Comparison of ENCODE assay signal across 10 mouse cellular contexts in the genomic region with DNA sequence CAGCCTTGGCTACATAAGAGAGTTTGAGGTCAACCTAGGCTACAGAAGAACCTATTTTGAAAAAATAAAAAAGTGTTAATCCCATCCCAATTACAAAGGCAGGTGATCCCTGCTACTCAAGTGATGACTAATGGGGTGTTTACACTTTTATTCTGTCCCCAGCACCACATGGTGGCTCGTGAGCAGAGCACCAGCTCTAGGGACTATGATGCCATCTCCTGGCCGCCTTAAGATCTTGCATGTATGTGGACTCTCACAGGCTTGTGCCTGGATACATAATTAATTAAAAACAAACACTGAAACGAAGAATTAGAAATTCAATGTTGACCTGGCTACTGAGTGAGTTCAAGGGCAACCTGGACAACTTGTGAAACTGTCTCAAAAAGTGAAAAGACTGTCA. TPM values are rescaled to one million over a fixed set of nuclear protein-coding genes. Genes with fewer than 3 reads are reported as not detected.
DNase-seq lines count a peak whose midpoint lies in the region; ATAC-seq and TF ChIP-seq lines count a peak whose summit lies in the region.
"Had no signal": no experiment of that assay in that cellular context is flagged by ENCODE, and none has a peak within 500 bp of the region (broad histone marks: within the 10 kb centered on the region; RNA-seq: fewer than 3 reads in every experiment).

No protein-coding gene starts in this region.

- no peak for TF ChIP-seq POLR2A in bone marrow, adult 2 months (IDR thresholded peaks at IDR 0.05; ENCODE audit: borderline replicate concordance, control insufficient read depth, low read depth, low read length)

- no peaks in the 10 kb centered on the region for H3K9me3 ChIP-seq in lung, embryonic 14.5 days (ENCODE audit: low read depth, low read length)
- no peaks in the 10 kb centered on the region for H3K9me3 ChIP-seq in stomach, postnatal 0 days (ENCODE audit: control insufficient read depth, low read length)

- H3K36me3 ChIP-seq in lung, embryonic 14.5 days (ENCODE audit: insufficient read depth): peaks cover 18% of the 10 kb centered on the region; the same call in 1 of the 2 replicates
- H3K36me3 ChIP-seq in stomach, postnatal 0 days (ENCODE audit: control insufficient read depth, insufficient read depth, low read length): no peaks in the 10 kb centered on the region

- WGBS in lung, embryonic 14.5 days: 20% methylated on average over 3 of the region's 3 CpGs
- WGBS in bone marrow, adult 2 months: 40% methylated on average over 3 of the region's 3 CpGs
- WGBS in stomach, postnatal 0 days: 26% methylated on average over 3 of the region's 3 CpGs

- ATAC-seq in lung, embryonic 14.5 days (ENCODE audit: insufficient read depth): no peak
- no peak for ATAC-seq in stomach, postnatal 0 days (ENCODE audit: low FRiP score, low TSS enrichment)

- no peak overlapping the region for H3K27ac ChIP-seq in lung, embryonic 14.5 days (ENCODE audit: low read depth)
- no peak overlapping the region for H3K27ac ChIP-seq in bone marrow, adult 2 months (ENCODE audit: control insufficient read depth, insufficient read depth, low read depth, low read length, poor library complexity)
- no peak overlapping the region for H3K27ac ChIP-seq in stomach, postnatal 0 days (replicated peaks)

- no peaks in the 10 kb centered on the region for H3K27me3 ChIP-seq in lung, embryonic 14.5 days (ENCODE audit: insufficient read depth, low read length)
- H3K27me3 ChIP-seq in stomach, postnatal 0 days (ENCODE audit: control insufficient read depth, insufficient read depth, low read length): no peaks in the 10 kb centered on the region

- peak; percentile 25; the same call in 1 of the 2 replicates for TF ChIP-seq CTCF in lung, embryonic 14.5 days (IDR thresholded peaks at IDR 0.05; ENCODE audit: low read depth)
- TF ChIP-seq CTCF in bone marrow, adult 2 months (IDR thresholded peaks at IDR 0.05; ENCODE audit: control insufficient read depth, insufficient read depth, low read length): peak; percentile 41; the same call in 1 of the 2 replicates
- peak; percentile 52 for TF ChIP-seq CTCF in stomach, postnatal 0 days (IDR thresholded peaks at IDR 0.05; ENCODE audit: low read depth)

- DNase-seq in adrenal gland, postnatal 14 days: peak; percentile 39
- no peak for DNase-seq in adrenal gland, postnatal 36 days
- peak; percentile 31 for DNase-seq in lung, embryonic 14.5 days
- DNase-seq in lung, postnatal 36 days: no peak
- DNase-seq in stomach, postnatal 0 days (ENCODE audit: low spot score): no peak
- DNase-seq in right cerebral cortex, postnatal 4 days: no peak
- no peak for DNase-seq in right cerebral cortex, adult 18-20 months
- DNase-seq: adrenal gland, postnatal 25 days; kidney, adult 11 months had no signal

- no peak overlapping the region for H3K4me3 ChIP-seq in lung, embryonic 14.5 days (ENCODE audit: low read depth, low read length)
- H3K4me3 ChIP-seq in bone marrow, adult 2 months (replicated peaks; ENCODE audit: control insufficient read depth, low read depth, low read length): no peak overlapping the region
- no peak overlapping the region for H3K4me3 ChIP-seq in stomach, postnatal 0 days (ENCODE audit: low read depth, low read length)

- no peak for TF ChIP-seq EP300 in stomach, postnatal 0 days (optimal IDR thresholded peaks at IDR 0.05)

- no peak overlapping the region for H3K4me2 ChIP-seq in lung, embryonic 14.5 days
- no peak overlapping the region for H3K4me2 ChIP-seq in stomach, postnatal 0 days (replicated peaks; ENCODE audit: low read depth)

- no peaks in the 10 kb centered on the region for H3K4me1 ChIP-seq in lung, embryonic 14.5 days (ENCODE audit: insufficient read depth)
- H3K4me1 ChIP-seq in bone marrow, adult 2 months (ENCODE audit: control insufficient read depth, insufficient read depth, low read length): no peaks in the 10 kb centered on the region
- H3K4me1 ChIP-seq in stomach, postnatal 0 days (replicated peaks; ENCODE audit: control insufficient read depth, insufficient read depth): no peaks in the 10 kb centered on the region

- H3K9ac ChIP-seq in lung, embryonic 14.5 days: no peak overlapping the region
- H3K9ac ChIP-seq in stomach, postnatal 0 days (ENCODE audit: low read length): no peak overlapping the region

RNA-seq across cellular contexts. Expression of gene Kif3c, which starts 12.3 kb away (rescaled TPM):
- total RNA-seq in adrenal gland, postnatal 14 days (2021): 12.3 and 18.5 TPM in 2 replicates
- 10 to 100 TPM; 19.1 to 30.6 TPM for total RNA-seq in adrenal gland, postnatal 36 days (2021)
- polyA plus RNA-seq in lung, embryonic 14.5 days (2014; fragmentation: Nextera tagmentation; extraction: Ambion mirVana): 12.4 and 14.1 TPM in 2 replicates
- polyA plus RNA-seq in bone marrow, adult 2 months (2011; ENCODE audit: insufficient read depth, insufficient read length, low replicate concordance, missing spikeins): 1.0 and 3.0 TPM in 2 replicates
- 2.5 TPM in 2 replicates for polyA plus RNA-seq in stomach, postnatal 0 days (2015; fragmentation: Nextera tagmentation; extraction: Ambion mirVana)

RNA-seq across cellular contexts. Expression of gene Asxl2, which starts 49.5 kb away (rescaled TPM):
- 34.7 and 38.2 TPM in 2 replicates for total RNA-seq in adrenal gland, postnatal 14 days (2021)
- total RNA-seq in adrenal gland, postnatal 36 days (2021): 10 to 100 TPM; 32.7 to 39.6 TPM
- polyA plus RNA-seq in lung, embryonic 14.5 days (2014; fragmentation: Nextera tagmentation; extraction: Ambion mirVana): 18.7 and 21.0 TPM in 2 replicates
- 11.8 and 19.3 TPM in 2 replicates for polyA plus RNA-seq in bone marrow, adult 2 months (2011; ENCODE audit: insufficient read depth, insufficient read length, low replicate concordance, missing spikeins)
- 6.9 and 8.0 TPM in 2 replicates for polyA plus RNA-seq in stomach, postnatal 0 days (2015; fragmentation: Nextera tagmentation; extraction: Ambion mirVana)

Comparison
In these comparisons a context has a peak if more than half of its experiments do, and no peak if none do; other contexts are left out.
1. DNase-seq: peak in adrenal gland, postnatal 14 days (single experiment) and lung, embryonic 14.5 days (single experiment); none in adrenal gland, postnatal 36 days (0 of 2), lung, postnatal 36 days (single experiment), stomach, postnatal 0 days (single experiment), right cerebral cortex, postnatal 4 days (single experiment) and right cerebral cortex, adult 18-20 months (single experiment).
2. Peak in every context shown above with its lines, with median percentiles within 50 percentile points of each other: CTCF ChIP-seq.